Mouse (Mus musculus): Measurements from ENCODE around the gene Stk35.

- TF ChIP-seq CTCF (IDR thresholded peaks at IDR 0.05; ENCODE audit: control insufficient read depth, insufficient read depth, insufficient read length) (peak; percentile 20), USF1 (IDR thresholded peaks at IDR 0.05; ENCODE audit: low read depth) (no peak), CEBPB (IDR thresholded peaks at IDR 0.05; ENCODE audit: low read depth) (no peak), MAX (IDR thresholded peaks at IDR 0.05) (no peak), MYOG (IDR thresholded peaks at IDR 0.05; ENCODE audit: control insufficient read depth, extremely low read depth, insufficient read length) (no peak)
These were observed 79.5 kb downstream of the Stk35 start for GRCm38 (mm10) chr2:129879817-129880216.
